Mouse (Mus musculus) kidney, embryonic 14.5 days (tissue): ENCODE data around the gene Tnrc6c. TPM values are rescaled to one million over a fixed set of nuclear protein-coding genes. Genes with fewer than 3 reads are reported as not detected.
"Not testable (repeated sequence)": the region's sequence is repeated elsewhere in the genome, so short reads cannot be mapped to it uniquely, and the experiment has no call there.

Experiments
- ATAC-seq: fragments of 200-750 bp; cut with Nextera tagmentation; 2 replicates; pipeline ENCODE4 v1.8.0; 2017; ENCODE audit warnings: moderate number of reproducible peaks, mild to moderate bottlenecking, moderate TSS enrichment, moderate library complexity; ENCODE audit not compliant: low FRiP score, low TSS enrichment
- H3K27ac ChIP-seq: fragments of 300-500 bp; sonication (generic); 2 replicates; pipeline ENCODE4 v1.5.1; 2014; ENCODE audit warnings: low read depth, mild to moderate bottlenecking, low read length, moderate library complexity, mixed read lengths
- H3K27me3 ChIP-seq: fragments of 300-500 bp; sonication (generic); 2 replicates; pipeline ENCODE4 v1.6.1; 2014; ENCODE audit warnings: mild to moderate bottlenecking, low read length; ENCODE audit not compliant: control insufficient read depth, insufficient read depth
- H3K36me3 ChIP-seq: fragments of 300-500 bp; sonication (generic); 2 replicates; pipeline ENCODE4 v1.6.1; 2014; ENCODE audit warnings: low read length, mixed read lengths; ENCODE audit not compliant: control insufficient read depth, insufficient read depth
- H3K4me1 ChIP-seq: fragments of 300-500 bp; sonication (generic); 2 replicates; pipeline ENCODE4 v1.6.1; 2014; ENCODE audit warnings: low read length, mixed read lengths; ENCODE audit not compliant: control insufficient read depth, insufficient read depth
- H3K4me2 ChIP-seq: fragments of 300-500 bp; sonication (generic); replicated peaks from 2 replicates; pipeline ENCODE4 v1.6.1; 2014; ENCODE audit warnings: low read depth, mild to moderate bottlenecking, low read length
- H3K4me3 ChIP-seq: fragments of 300-500 bp; sonication (generic); 2 replicates; pipeline ENCODE4 v1.5.1; 2014; ENCODE audit warnings: mild to moderate bottlenecking, low read length
- H3K9ac ChIP-seq: fragments of 300-500 bp; sonication (generic); 2 replicates; pipeline ENCODE4 v1.6.1; 2014; ENCODE audit warnings: low read depth, mild to moderate bottlenecking, low read length, moderate library complexity
- H3K9me3 ChIP-seq: fragments of 300-500 bp; sonication (generic); 2 replicates; pipeline ENCODE4 v1.6.1; 2016; ENCODE audit warnings: low read length; ENCODE audit not compliant: control insufficient read depth
- WGBS: fragments of 180-500 bp; shearing (Covaris S2); extraction: QIAGEN DNeasy Blood & Tissue Kit; methylation state at CpG from one replicate; pipeline ENCODE4 v1.1.7; 2014; 5-methylcytosine and 5-hydroxymethylcytosine counted together
- polyA plus RNA-seq: library from polyadenylated mRNA; unstranded; fragments of >200 nt; fragmentation: Nextera tagmentation; extraction: Ambion mirVana; gene quantifications from 2 replicates; pipeline ENCODE4 v1.2.1, GENCODE M21; 2014

Gene Tnrc6c
- polyA plus RNA-seq, 1 experiment from 2014 or later: 13.2 TPM

DNA sequence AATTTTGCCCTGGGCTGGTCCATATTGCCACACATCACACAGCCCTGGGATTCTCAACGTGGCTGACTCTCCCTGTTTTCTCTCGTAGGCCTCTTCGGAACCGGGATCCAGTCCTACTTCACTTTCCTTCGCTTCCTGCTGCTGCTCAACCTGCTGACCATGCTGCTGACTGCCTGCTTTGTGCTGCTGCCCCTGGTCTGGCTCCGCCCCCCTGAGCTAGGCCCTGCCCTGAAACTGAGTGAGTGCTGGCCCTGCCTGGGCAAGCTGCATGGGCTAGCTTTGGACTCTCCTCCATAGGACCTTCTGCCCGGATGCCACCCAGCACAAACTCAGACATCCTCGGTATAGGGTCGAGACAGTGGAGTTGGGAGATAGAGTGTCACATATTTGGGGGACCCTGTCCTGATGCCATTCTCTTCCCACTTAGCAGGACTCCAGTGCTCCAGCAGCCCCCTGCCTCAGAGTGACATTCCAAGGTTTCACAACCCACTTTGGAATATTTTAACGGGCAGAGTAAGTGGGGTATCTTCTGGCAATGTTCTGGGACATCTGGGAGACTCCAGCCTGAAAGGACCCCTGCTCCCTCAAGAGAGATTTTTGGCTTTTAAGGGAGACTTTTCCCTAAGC, 129.7 kb downstream of the Tnrc6c start:
- peak overlapping the region; percentile 14; the same call in 1 of the 2 replicates for H3K9ac ChIP-seq
- no peak for ATAC-seq
- peak overlapping the region; percentile 40 for H3K4me2 ChIP-seq
- no peak overlapping the region for H3K27ac ChIP-seq
- peaks cover 31% of the 10 kb centered on the region for H3K4me1 ChIP-seq
- H3K27me3 ChIP-seq: no peaks in the 10 kb centered on the region
- no peaks in the 10 kb centered on the region for H3K36me3 ChIP-seq
- H3K9me3 ChIP-seq: no peaks in the 10 kb centered on the region
- peak overlapping the region; percentile 6; the same call in 1 of the 2 replicates for H3K4me3 ChIP-seq
- 38% methylated on average over 10 of the region's 10 CpGs for WGBS

DNA sequence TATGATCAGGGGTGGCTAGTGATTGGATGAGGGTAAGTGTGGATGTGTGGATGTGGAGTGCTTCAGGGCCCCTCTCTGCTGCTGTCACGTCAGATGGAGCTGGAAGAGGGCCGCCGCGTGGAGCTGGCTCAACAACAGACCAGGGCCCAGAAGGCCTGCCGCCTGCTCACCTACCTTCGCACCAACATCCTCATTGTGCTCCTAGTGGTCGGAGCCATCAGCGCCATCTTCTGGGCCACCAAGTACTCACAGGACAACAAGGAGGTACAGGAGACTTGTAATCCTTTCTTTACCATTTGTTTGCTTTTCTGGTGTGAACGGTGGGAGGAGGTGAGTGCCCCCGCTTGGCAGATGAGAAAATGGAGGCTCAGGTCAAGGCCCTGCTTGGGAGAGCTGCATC, 132.2 kb downstream of the Tnrc6c start:
- H3K27me3 ChIP-seq: no peaks in the 10 kb centered on the region
- no peak overlapping the region for H3K4me3 ChIP-seq
- H3K27ac ChIP-seq: no peak overlapping the region
- H3K9ac ChIP-seq: no peak overlapping the region
- no peaks in the 10 kb centered on the region for H3K36me3 ChIP-seq
- ATAC-seq: 0 out of 2 replicates have a peak, but pooled peaks have one; percentile 13
- no peaks in the 10 kb centered on the region for H3K9me3 ChIP-seq
- H3K4me2 ChIP-seq: no peak overlapping the region
- 4% methylated on average over 10 of the region's 10 CpGs for WGBS
- H3K4me1 ChIP-seq: peaks cover 11% of the 10 kb centered on the region

- H3K4me3 ChIP-seq, H3K27me3 ChIP-seq, H3K27ac ChIP-seq, H3K36me3 ChIP-seq, H3K9ac ChIP-seq, H3K4me2 ChIP-seq, H3K9me3 ChIP-seq, H3K4me1 ChIP-seq, ATAC-seq: not testable (repeated sequence)
- 81% methylated on average over 7 of the region's 7 CpGs for WGBS
Measured at GRCm38 (mm10) chr11:117788481-117788880, 134.4 kb downstream of the Tnrc6c start.

DNA sequence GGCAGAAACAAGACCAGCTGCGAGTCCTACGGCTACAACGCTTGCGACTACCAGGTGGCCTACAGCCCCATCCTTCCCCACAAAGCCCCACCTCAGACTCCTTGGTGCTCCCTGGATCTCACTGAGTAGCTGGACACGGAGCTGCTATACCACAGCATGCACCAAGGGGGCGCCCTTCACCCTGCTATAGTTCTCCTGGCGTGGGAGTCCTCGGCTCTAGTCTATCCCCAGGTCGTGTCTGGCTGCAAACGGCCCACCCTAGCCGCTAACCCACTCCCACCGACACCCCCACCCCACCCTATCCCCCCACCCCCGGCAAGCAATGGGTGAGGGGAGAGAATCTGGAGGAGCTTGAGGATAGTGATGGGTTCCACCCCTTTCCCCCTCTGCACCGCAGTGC, 136.2 kb downstream of the Tnrc6c start:
- H3K27ac ChIP-seq: no peak overlapping the region
- no peak overlapping the region for H3K9ac ChIP-seq
- peak; percentile 56 for ATAC-seq
- WGBS: 15% methylated on average over 14 of the region's 14 CpGs
- H3K9me3 ChIP-seq: no peaks in the 10 kb centered on the region
- no peaks in the 10 kb centered on the region for H3K36me3 ChIP-seq
- peak overlapping the region; percentile 14; the same call in 1 of the 2 replicates for H3K4me3 ChIP-seq
- no peaks in the 10 kb centered on the region for H3K4me1 ChIP-seq
- peak overlapping the region; percentile 38 for H3K4me2 ChIP-seq
- H3K27me3 ChIP-seq: no peaks in the 10 kb centered on the region

DNA sequence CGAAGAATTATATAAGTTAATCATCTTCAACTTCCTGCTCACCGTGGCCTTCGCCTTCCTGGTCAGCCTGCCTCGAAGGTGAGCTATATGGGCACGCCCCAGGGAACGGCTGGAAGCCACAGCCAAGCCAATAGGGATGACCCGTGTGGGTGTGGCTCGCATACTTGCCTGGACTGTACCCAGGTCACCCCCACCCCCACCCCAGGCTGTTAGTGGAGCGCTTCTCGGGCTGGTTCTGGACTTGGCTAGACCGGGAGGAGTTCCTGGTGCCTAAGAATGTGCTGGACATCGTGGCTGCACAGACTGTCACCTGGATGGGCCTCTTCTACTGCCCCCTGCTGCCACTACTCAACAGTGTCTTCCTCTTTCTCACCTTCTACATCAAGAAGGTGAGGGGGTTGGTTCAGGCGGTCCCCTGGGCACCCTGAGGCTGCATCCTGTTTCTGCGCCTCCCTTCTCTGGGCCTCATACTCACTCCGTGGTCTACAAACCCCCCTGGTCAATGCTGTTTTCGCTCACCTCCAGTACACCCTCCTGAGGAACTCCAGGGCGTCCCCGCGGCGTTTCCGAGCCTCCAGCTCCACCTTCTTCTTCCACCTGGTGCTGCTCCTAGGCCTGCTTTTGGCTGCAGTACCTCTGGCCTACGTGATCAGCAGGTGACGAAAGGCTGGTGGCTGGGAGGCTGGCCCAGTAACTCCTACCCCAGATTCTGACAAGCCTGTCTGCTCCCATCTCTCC, 136.8 kb downstream of the Tnrc6c start:
- Histone ChIP-seq H3K4me3 (peak overlapping the region; percentile 14; the same call in 1 of the 2 replicates), H3K27me3 (no peaks in the 10 kb centered on the region), H3K9me3 (no peaks in the 10 kb centered on the region), H3K36me3 (no peaks in the 10 kb centered on the region), H3K4me2 (peak overlapping the region; percentile 38), H3K27ac (no peak overlapping the region; the same call in 1 of the 2 replicates), H3K4me1 (no peaks in the 10 kb centered on the region), H3K9ac (no peak overlapping the region)
- ATAC-seq: peak; percentile 43
- WGBS: 31% methylated on average over 23 of the region's 23 CpGs

GRCm38 (mm10) chr11:117791441-117791761, 137.3 kb downstream of the Tnrc6c start:
- ATAC-seq: no peak
- 84% methylated on average over 9 of the region's 9 CpGs for WGBS
- Histone ChIP-seq H3K4me2 (no peak overlapping the region), H3K4me3 (no peak overlapping the region), H3K27me3 (no peaks in the 10 kb centered on the region), H3K36me3 (no peaks in the 10 kb centered on the region), H3K9me3 (no peaks in the 10 kb centered on the region), H3K9ac (no peak overlapping the region), H3K27ac (no peak overlapping the region), H3K4me1 (no peaks in the 10 kb centered on the region)

- Histone ChIP-seq H3K27ac (no peak overlapping the region), H3K9me3 (no peaks in the 10 kb centered on the region), H3K27me3 (no peaks in the 10 kb centered on the region), H3K36me3 (no peaks in the 10 kb centered on the region), H3K4me1 (no peaks in the 10 kb centered on the region), H3K9ac (peak overlapping the region; percentile 47; the same call in 1 of the 2 replicates), H3K4me3 (peak overlapping the region; percentile 11), H3K4me2 (peak overlapping the region; percentile 45)
- WGBS: 10% methylated on average over 22 of the region's 22 CpGs
- ATAC-seq: peak; percentile 71
Measured at GRCm38 (mm10) chr11:117792281-117792888, 138.3 kb downstream of the Tnrc6c start.

DNA sequence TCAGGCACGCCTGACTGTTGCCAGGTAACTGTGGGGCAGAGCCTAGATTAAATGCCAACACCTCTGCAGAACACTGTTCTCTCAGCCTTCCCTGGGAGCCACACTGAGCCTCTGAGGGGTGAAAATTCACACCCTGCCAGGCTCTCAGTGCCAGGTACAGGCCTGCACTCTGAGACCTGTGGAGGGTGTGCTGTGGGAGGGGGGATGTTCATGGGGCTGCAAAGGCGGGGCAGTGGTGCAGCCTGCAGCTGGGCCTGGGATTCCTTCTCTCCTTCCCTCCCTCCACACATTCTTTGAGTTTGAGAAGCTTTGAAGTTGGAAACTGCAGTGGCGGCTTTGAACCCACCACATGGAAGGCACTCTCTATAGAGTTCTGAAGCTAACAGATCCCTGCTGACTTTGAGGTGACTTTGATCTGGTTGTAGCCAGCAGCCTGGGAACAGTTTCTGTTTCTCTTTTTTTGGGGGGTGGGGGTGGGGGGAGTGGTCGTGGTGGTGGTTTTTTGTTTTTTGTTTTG, 140.0 kb downstream of the Tnrc6c start:
- Histone ChIP-seq H3K9ac (no peak overlapping the region), H3K9me3 (no peaks in the 10 kb centered on the region), H3K4me1 (no peaks in the 10 kb centered on the region), H3K4me3 (no peak overlapping the region), H3K27ac (no peak overlapping the region), H3K4me2 (no peak overlapping the region), H3K36me3 (no peaks in the 10 kb centered on the region), H3K27me3 (no peaks in the 10 kb centered on the region)
- ATAC-seq: no peak
- WGBS: 49% methylated on average over 4 of the region's 4 CpGs

GRCm38 (mm10) chr11:117796954-117797353, 142.9 kb downstream of the Tnrc6c start:
- ATAC-seq: no peak
- Histone ChIP-seq H3K9me3 (no peaks in the 10 kb centered on the region), H3K4me2 (no peak overlapping the region), H3K4me3 (no peak overlapping the region), H3K27ac (no peak overlapping the region), H3K4me1 (no peaks in the 10 kb centered on the region), H3K27me3 (no peaks in the 10 kb centered on the region), H3K36me3 (no peaks in the 10 kb centered on the region), H3K9ac (no peak overlapping the region)
- 23% methylated on average over 5 of the region's 5 CpGs for WGBS
